Mouse (Mus musculus) hindbrain, embryonic 10.5 days (tissue): ENCODE measurements around the gene Gm20403. TPM values are rescaled to one million over a fixed set of nuclear protein-coding genes. Genes with fewer than 3 reads are reported as not detected.
A peak's percentile ranks its signal among the peaks of the same experiment; 100 is the strongest.

Experiments used
- DNase-seq: peaks from one replicate; pipeline ENCODE4 v3.0.0-alpha.2; 2017; ENCODE audit warnings: low spot score
- H3K27ac ChIP-seq: fragments of 300-500 bp; sonication (generic); 2 replicates; pipeline ENCODE4 v1.5.1; 2016; ENCODE audit warnings: mild to moderate bottlenecking, moderate library complexity
- H3K27me3 ChIP-seq: fragments of 300-500 bp; sonication (generic); 2 replicates; pipeline ENCODE4 v1.6.1; 2016; ENCODE audit warnings: mild to moderate bottlenecking; ENCODE audit not compliant: poor library complexity, insufficient read depth, severe bottlenecking
- H3K36me3 ChIP-seq: fragments of 300-500 bp; sonication (generic); 2 replicates; pipeline ENCODE4 v1.6.1; 2016; ENCODE audit warnings: mild to moderate bottlenecking, moderate library complexity
- H3K4me1 ChIP-seq: fragments of 300-500 bp; sonication (generic); replicated peaks from 2 replicates; pipeline ENCODE4 v1.6.1; 2016; ENCODE audit warnings: mild to moderate bottlenecking
- H3K4me3 ChIP-seq: fragments of 300-500 bp; sonication (generic); 2 replicates; pipeline ENCODE4 v1.5.1; 2016; ENCODE audit warnings: mild to moderate bottlenecking, moderate library complexity
- H3K9me3 ChIP-seq: fragments of 300-500 bp; sonication (generic); 2 replicates; pipeline ENCODE4 v1.6.1; 2016; ENCODE audit warnings: mild to moderate bottlenecking, moderate library complexity
- WGBS: fragments of 180-500 bp; shearing (Covaris S2); methylation state at CpG from one replicate; pipeline ENCODE4 v1.1.7; 2016; 5-methylcytosine and 5-hydroxymethylcytosine counted together
- polyA plus RNA-seq: library from polyadenylated mRNA; unstranded; fragments of >200 nt; fragmentation: Nextera tagmentation; extraction: Ambion mirVana; gene quantifications from 2 replicates; pipeline ENCODE4 v1.2.1, GENCODE M21; 2016

The Gm20403 gene
- polyA plus RNA-seq, 1 experiment from 2014 or later: not detected

DNA sequence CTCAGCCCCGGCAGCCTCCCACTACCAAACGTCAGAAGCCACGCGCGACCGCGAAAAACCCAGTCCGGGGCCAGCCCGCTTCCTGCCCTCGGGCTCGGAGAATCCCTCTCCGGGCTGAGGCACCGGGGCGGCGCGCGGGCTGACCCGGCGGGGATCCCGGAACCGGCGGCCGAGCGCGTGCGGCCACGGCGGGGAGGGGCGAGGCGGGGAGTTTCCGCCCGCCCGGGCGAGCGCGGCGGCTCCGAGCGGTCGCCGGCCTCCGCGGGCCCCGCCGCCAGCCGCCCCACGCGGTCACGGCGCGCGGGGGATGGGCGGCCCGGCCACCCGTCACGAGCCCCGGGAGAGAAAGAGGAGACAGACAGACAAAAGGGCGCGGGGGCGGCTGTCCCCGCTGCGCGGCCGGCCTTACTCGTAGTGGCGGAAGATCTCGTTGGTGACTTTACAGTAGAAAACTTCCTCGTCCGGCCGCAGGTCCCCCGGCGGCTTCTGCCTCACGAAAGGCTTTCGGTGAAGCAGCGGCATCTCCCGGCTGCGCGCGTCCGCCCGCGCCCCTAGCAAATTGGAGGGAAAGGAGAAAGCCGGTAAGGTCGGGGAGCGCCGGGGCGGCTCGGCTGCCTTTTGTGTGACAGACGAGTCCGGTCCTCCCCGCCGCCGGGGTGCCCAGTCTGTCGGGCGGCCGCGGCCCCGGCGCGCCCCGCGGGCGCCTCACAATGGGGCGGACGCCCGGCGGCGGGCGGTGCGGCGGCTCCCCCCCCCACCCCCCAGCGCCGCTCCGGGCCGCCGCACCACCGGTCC is 875 bp downstream of the Gm20403 start:
- peaks cover 28% of the 10 kb centered on the region for H3K36me3 ChIP-seq
- H3K9me3 ChIP-seq: no peaks in the 10 kb centered on the region
- peaks cover 23% of the 10 kb centered on the region for H3K4me1 ChIP-seq
- peak overlapping the region; percentile 98 for H3K4me3 ChIP-seq
- H3K27ac ChIP-seq: peak overlapping the region; percentile 97
- H3K27me3 ChIP-seq: no peaks in the 10 kb centered on the region
- under 1% methylated on average over 117 of the region's 117 CpGs for WGBS
- DNase-seq: peak; percentile 74

DNA sequence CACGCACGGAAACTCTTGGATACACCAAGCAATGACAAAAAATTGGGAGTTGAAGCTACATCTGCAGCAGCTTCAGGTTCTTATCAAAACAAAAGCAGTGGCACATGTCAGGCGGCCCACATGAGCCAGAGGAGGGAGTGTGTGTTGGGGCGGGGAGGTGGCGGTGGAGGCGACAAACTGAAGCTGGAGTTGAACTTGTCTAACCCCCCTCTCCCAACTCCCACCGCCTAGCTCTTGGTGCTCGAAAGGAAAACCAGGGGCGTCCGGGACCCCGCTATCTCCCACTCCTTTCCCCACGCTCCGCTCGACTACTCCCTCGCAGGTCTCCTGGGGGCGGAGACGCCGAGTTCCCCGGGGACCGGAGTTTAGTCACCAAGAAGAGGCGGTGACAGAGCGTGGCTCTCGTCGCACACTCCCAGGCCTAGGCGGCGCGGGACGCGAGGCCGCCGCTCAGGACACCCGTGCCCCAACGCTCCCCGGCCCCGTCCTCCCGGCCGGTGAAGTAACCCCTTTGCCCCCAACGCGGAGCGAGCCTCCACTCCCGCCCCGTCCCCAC is 1.6 kb downstream of the Gm20403 start:
- H3K27me3 ChIP-seq: no peaks in the 10 kb centered on the region
- H3K4me1 ChIP-seq: peaks cover 23% of the 10 kb centered on the region
- H3K27ac ChIP-seq: peak overlapping the region; percentile 97
- peak; percentile 72 for DNase-seq
- peaks cover 35% of the 10 kb centered on the region for H3K36me3 ChIP-seq
- WGBS: under 1% methylated on average over 42 of the region's 42 CpGs
- peak overlapping the region; percentile 98 for H3K4me3 ChIP-seq
- no peaks in the 10 kb centered on the region for H3K9me3 ChIP-seq

GRCm38 (mm10) chr12:54982935-54983715 is 3.2 kb downstream of the Gm20403 start:
- Histone ChIP-seq H3K27me3 (no peaks in the 10 kb centered on the region), H3K9me3 (no peaks in the 10 kb centered on the region), H3K4me1 (peaks cover 23% of the 10 kb centered on the region), H3K4me3 (no peak overlapping the region), H3K27ac (no peak overlapping the region), H3K36me3 (peaks cover 44% of the 10 kb centered on the region)
- no peak for DNase-seq
- 82% methylated on average over 7 of the region's 7 CpGs for WGBS

- H3K9me3 ChIP-seq: no peaks in the 10 kb centered on the region
- no peak overlapping the region for H3K4me3 ChIP-seq
- DNase-seq: no peak
- H3K27me3 ChIP-seq: no peaks in the 10 kb centered on the region
- H3K27ac ChIP-seq: no peak overlapping the region
- H3K36me3 ChIP-seq: peaks cover 47% of the 10 kb centered on the region
- 70% methylated on average over 6 of the region's 6 CpGs for WGBS
- H3K4me1 ChIP-seq: peaks cover 23% of the 10 kb centered on the region
These were observed 4.4 kb downstream of the Gm20403 start for GRCm38 (mm10) chr12:54981962-54982361.

- Histone ChIP-seq H3K4me3 (no peak overlapping the region), H3K27ac (no peak overlapping the region), H3K27me3 (no peaks in the 10 kb centered on the region), H3K4me1 (peaks cover 23% of the 10 kb centered on the region), H3K36me3 (peaks cover 51% of the 10 kb centered on the region), H3K9me3 (no peaks in the 10 kb centered on the region)
- DNase-seq: no peak
- 88% methylated on average over 5 of the region's 5 CpGs for WGBS
These were observed 5.4 kb downstream of the Gm20403 start for GRCm38 (mm10) chr12:54980939-54981338.

DNA sequence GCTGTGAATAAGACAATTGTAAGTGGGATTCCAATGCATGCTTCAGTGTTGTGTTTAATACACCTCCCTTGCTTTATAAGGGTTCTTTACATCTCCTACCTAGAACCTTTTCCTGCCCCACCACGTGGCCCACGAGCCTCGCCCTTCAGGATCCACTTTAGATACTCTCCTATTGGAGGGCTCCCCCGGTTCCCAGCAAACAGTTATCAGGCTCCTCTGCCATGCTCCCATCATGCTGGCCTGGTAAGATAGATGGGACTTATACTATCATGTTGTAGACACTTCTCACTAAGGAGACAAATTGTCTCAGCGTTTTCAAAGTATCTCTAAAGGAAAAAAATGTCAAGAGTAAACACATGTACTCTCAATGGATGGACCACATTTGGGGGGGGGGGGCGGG is 5.8 kb downstream of the Gm20403 start:
- H3K27me3 ChIP-seq: no peaks in the 10 kb centered on the region
- H3K9me3 ChIP-seq: no peaks in the 10 kb centered on the region
- H3K4me3 ChIP-seq: no peak overlapping the region
- no peak overlapping the region for H3K27ac ChIP-seq
- peaks cover 23% of the 10 kb centered on the region for H3K4me1 ChIP-seq
- DNase-seq: no peak
- peaks cover 55% of the 10 kb centered on the region for H3K36me3 ChIP-seq
- WGBS: 76% methylated on average over 6 of the region's 6 CpGs

- no peaks in the 10 kb centered on the region for H3K9me3 ChIP-seq
- H3K4me1 ChIP-seq: no peaks in the 10 kb centered on the region
- WGBS: 86% methylated on average over 3 of the region's 3 CpGs
- DNase-seq: no peak
- H3K36me3 ChIP-seq: peaks cover 96% of the 10 kb centered on the region
- H3K4me3 ChIP-seq: no peak overlapping the region
- no peaks in the 10 kb centered on the region for H3K27me3 ChIP-seq
- no peak overlapping the region for H3K27ac ChIP-seq
These were observed 17.3 kb downstream of the Gm20403 start for GRCm38 (mm10) chr12:54969033-54969432.

DNA sequence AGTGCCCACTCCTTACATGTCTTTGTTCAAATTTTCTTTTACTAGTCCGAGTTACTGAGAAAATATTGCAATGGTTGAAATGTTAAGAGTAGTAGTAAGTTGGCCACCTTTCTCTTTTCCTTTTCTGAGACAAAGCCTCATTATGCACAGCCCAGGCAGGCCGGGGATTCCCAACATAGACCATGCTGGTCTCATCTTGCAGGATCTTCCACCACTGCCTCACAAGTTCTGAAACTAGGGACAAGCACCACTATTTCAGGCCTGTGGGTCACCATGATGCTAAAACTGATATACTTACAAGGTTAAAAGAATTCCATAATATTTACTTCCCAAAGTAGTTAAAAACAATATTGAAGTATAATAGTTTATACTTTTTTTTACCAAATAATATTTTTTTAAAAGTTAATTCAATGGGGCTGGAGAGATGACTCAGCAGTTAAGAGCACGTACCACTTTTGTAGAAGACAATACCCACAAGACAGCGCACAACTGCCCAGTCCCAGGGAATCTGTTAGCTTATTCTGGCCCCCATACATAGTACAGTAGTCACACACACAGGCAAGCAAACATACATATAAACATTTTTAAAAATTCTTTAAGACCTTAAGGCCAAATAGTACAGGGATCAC is 20.7 kb downstream of the Gm20403 start:
- Histone ChIP-seq H3K27me3 (no peaks in the 10 kb centered on the region), H3K4me1 (no peaks in the 10 kb centered on the region), H3K36me3 (peaks cover 83% of the 10 kb centered on the region), H3K9me3 (no peaks in the 10 kb centered on the region), H3K27ac (no peak overlapping the region), H3K4me3 (no peak overlapping the region)
- 93% methylated on average over 4 of the region's 4 CpGs for WGBS
- DNase-seq: no peak

DNA sequence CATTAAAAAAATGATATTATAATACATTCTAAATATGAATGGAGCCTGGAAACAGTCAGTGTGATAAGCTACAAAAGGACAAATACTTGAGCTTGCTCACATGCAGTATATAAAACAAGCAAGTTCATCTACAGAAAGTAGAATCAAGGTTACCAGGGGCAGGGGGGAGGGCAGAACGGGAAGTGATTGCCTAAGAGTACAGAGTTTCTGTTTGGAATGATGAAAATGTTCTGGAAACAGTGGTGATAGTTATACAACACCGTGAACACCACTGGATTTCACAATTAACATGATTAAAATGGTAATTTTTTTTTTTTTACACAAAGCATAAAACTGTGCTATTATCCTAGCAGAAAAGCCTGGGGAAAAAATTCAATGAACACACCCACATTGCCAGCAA is 26.8 kb downstream of the Gm20403 start:
- H3K27me3 ChIP-seq: no peaks in the 10 kb centered on the region
- 80% methylated on average over 2 of the region's 2 CpGs for WGBS
- no peak overlapping the region for H3K4me3 ChIP-seq
- no peak for DNase-seq
- H3K36me3 ChIP-seq: peaks cover 45% of the 10 kb centered on the region
- no peaks in the 10 kb centered on the region for H3K9me3 ChIP-seq
- no peak overlapping the region for H3K27ac ChIP-seq
- no peaks in the 10 kb centered on the region for H3K4me1 ChIP-seq

GRCm38 (mm10) chr12:54956974-54957373 is 29.4 kb downstream of the Gm20403 start:
- Histone ChIP-seq H3K27me3 (no peaks in the 10 kb centered on the region), H3K36me3 (peaks cover 43% of the 10 kb centered on the region), H3K4me1 (no peaks in the 10 kb centered on the region), H3K27ac (no peak overlapping the region), H3K9me3 (no peaks in the 10 kb centered on the region), H3K4me3 (no peak overlapping the region)
- 96% methylated on average over 2 of the region's 2 CpGs for WGBS
- no peak for DNase-seq

GRCm38 (mm10) chr12:54956457-54956856 is 29.9 kb downstream of the Gm20403 start:
- WGBS: 97% methylated on average over 4 of the region's 4 CpGs

DNA sequence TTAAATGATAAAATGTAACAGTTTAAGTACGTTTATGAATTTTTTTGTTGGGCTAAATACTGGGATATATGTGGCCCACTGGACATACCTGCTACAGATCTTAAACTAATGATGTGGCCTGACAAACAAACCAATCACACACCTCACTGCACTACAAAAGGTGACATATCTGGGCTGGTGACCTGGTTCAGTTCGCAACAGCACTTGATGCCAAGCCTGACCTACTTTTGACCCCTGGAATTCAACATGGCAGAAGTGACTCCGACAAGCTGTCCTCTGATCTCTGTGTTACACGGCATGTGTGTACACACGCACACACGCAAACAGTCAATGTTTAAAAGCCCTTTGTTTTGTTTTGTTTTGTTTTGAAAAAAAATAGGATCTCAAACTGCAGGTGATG is 40.2 kb downstream of the Gm20403 start:
- Histone ChIP-seq H3K4me1 (no peaks in the 10 kb centered on the region), H3K27me3 (no peaks in the 10 kb centered on the region), H3K4me3 (no peak overlapping the region), H3K27ac (no peak overlapping the region), H3K36me3 (peaks cover 54% of the 10 kb centered on the region), H3K9me3 (no peaks in the 10 kb centered on the region)
- DNase-seq: no peak
- 83% methylated on average over 6 of the region's 6 CpGs for WGBS

More at GRCm38 (mm10) chr12:54956457-54956856, 29.9 kb downstream of the Gm20403 start:
- no peaks in the 10 kb centered on the region for H3K4me1 ChIP-seq
- peaks cover 48% of the 10 kb centered on the region for H3K36me3 ChIP-seq
- no peaks in the 10 kb centered on the region for H3K9me3 ChIP-seq
- H3K27me3 ChIP-seq: no peaks in the 10 kb centered on the region
- H3K27ac ChIP-seq: no peak overlapping the region
- DNase-seq: no peak
- no peak overlapping the region for H3K4me3 ChIP-seq
